Mouse (Mus musculus) testis, adult 2 months (tissue): Measurements from ENCODE around the gene Hist2h2aa2.

ENCODE experiments used
- CTCF ChIP-seq: fragments of 200-500 bp; IDR thresholded peaks from 2 replicates; pipeline ENCODE4 v1.5.1; 2012; ENCODE audit warnings: low read depth, mild to moderate bottlenecking, inconsistent platforms, low read length, moderate library complexity; ENCODE audit not compliant: control insufficient read depth, insufficient read depth, insufficient replicate concordance
- POLR2A ChIP-seq: fragments of 200-500 bp; IDR thresholded peaks from 2 replicates; pipeline ENCODE4 v1.6.1; 2012; ENCODE audit warnings: low read depth, mild to moderate bottlenecking, inconsistent platforms, low read length, moderate library complexity; ENCODE audit not compliant: control insufficient read depth

DNA sequence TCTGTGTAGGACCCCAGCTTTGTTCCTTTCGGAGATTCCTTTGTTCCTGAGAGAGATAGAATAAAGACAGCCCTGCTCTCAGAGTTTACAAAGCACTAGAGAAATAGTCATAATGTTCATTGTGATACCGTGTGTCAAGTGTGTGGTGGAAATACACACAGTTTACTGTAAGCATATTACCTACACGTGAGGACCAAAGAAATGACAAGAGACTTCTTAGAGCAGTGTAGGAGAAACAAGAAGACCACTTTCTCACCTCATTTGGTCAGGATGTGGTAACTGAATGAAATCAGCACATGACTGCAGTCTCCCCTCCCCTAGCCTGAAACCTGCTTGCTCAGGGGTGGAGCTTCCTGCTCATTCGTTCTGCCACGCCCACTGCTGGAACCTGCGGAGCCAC, 41.9 kb downstream of the Hist2h2aa2 start:
- TF ChIP-seq CTCF (no peak), POLR2A (no peak)
